Mouse (Mus musculus) liver, adult 2 months (tissue): ENCODE results near the gene Col4a2. TPM values are rescaled to one million over a fixed set of nuclear protein-coding genes. Genes with fewer than 3 reads are reported as not detected.

Experiments used
- DNase-seq: peaks from one replicate; pipeline ENCODE4 v3.0.0-alpha.2; 2011; ENCODE audit warnings: low read depth, low spot score; ENCODE audit errors: extremely low read depth
- H3K27ac ChIP-seq: fragments of 200-500 bp; replicated peaks from 2 replicates; pipeline ENCODE4 v1.5.1; 2012; ENCODE audit warnings: low read depth, mild to moderate bottlenecking, control low read depth, inconsistent platforms, low read length; ENCODE audit not compliant: insufficient read depth
- H3K27me3 ChIP-seq: fragments of 200-500 bp; 2 replicates; pipeline ENCODE4 v1.6.1; 2012; ENCODE audit warnings: mild to moderate bottlenecking, moderate library complexity, low read length, inconsistent platforms; ENCODE audit not compliant: control insufficient read depth, insufficient read depth
- H3K36me3 ChIP-seq: fragments of 200-500 bp; 2 replicates; pipeline ENCODE4 v1.6.1; 2012; ENCODE audit warnings: low read length, inconsistent platforms; ENCODE audit not compliant: control insufficient read depth, insufficient read depth
- H3K4me1 ChIP-seq: fragments of 200-500 bp; 2 replicates; pipeline ENCODE4 v1.6.1; 2011; ENCODE audit warnings: low read length; ENCODE audit not compliant: control insufficient read depth, insufficient read depth
- H3K4me3 ChIP-seq: fragments of 200-500 bp; 2 replicates; pipeline ENCODE4 v1.5.1; 2011; ENCODE audit warnings: low read depth, mild to moderate bottlenecking, control low read depth, low read length, moderate library complexity; ENCODE audit not compliant: insufficient read depth
- H3K79me2 ChIP-seq: fragments of 200-500 bp; 2 replicates; pipeline ENCODE4 v1.6.1; 2012; ENCODE audit warnings: inconsistent platforms, mild to moderate bottlenecking, low read length, moderate library complexity; ENCODE audit not compliant: control insufficient read depth, insufficient read depth
- H3K9ac ChIP-seq: fragments of 200-500 bp; 2 replicates; pipeline ENCODE4 v1.6.1; 2012; ENCODE audit warnings: low read depth, mild to moderate bottlenecking, control low read depth, inconsistent platforms, low read length
- CTCF ChIP-seq: fragments of 200-500 bp; IDR thresholded peaks from 2 replicates; pipeline ENCODE4 v1.5.1; 2011; ENCODE audit warnings: low read depth, low read length, control low read depth
- POLR2A ChIP-seq: fragments of 200-500 bp; IDR thresholded peaks from 2 replicates; pipeline ENCODE4 v1.6.1; 2011; ENCODE audit warnings: low read length, control low read depth; ENCODE audit not compliant: insufficient read depth; ENCODE audit errors: extremely low read depth
- WGBS: fragments of 180-500 bp; shearing (Covaris S2); methylation state at CpG from one replicate; pipeline ENCODE4 v1.1.7; 2018; 5-methylcytosine and 5-hydroxymethylcytosine counted together
- polyA plus RNA-seq: library from polyadenylated mRNA; depleted of rRNA; stranded (reverse); fragments of >200 nt; gene quantifications from 2 replicates; pipeline ENCODE4 v1.2.3, GENCODE M21; 2012
- total RNA-seq: library from RNA; depleted of rRNA; stranded (reverse); fragments of >200 nt; gene quantifications from 2 replicates; pipeline ENCODE4 v1.2.3, GENCODE M21; 2014

Gene Col4a2
- total and polyA plus RNA-seq, 2 experiments: 7.7 to 8.0 TPM

GRCm38 (mm10) chr8:11469095-11469494 lies 156.5 kb downstream of the Col4a2 start:
- Histone ChIP-seq H3K79me2 (peaks cover 24% of the 10 kb centered on the region; the same call in 1 of the 2 replicates), H3K4me3 (no peak overlapping the region), H3K9ac (no peak overlapping the region), H3K4me1 (peaks cover 38% of the 10 kb centered on the region), H3K36me3 (no peaks in the 10 kb centered on the region), H3K27me3 (no peaks in the 10 kb centered on the region), H3K27ac (no peak overlapping the region)
- TF ChIP-seq CTCF (peak; percentile 82), POLR2A (no peak)
- 20% methylated on average over 3 of the region's 3 CpGs for WGBS
- DNase-seq: peak; percentile 60

DNA sequence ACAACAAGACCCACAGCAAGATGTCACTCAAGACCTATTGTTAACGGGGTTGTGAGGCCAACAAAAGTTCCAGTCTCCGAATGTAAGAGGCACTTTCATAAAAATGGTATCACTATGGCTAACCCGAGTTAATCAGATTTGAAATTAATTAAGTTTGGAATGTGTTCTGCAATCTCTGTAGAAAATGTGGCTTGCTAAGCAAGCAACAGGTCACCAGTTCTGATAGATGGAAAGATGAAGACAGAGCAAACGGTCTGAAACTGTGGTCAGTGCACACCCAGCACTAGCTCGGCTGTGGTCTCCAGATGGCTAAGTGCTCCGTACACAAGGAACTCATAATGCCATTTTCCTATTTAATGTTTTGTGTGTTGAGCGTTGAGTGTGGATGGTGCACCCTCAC lies 158.1 kb downstream of the Col4a2 start:
- no peaks in the 10 kb centered on the region for H3K27me3 ChIP-seq
- H3K4me1 ChIP-seq: peaks cover 26% of the 10 kb centered on the region
- H3K27ac ChIP-seq: peak overlapping the region; percentile 93
- H3K9ac ChIP-seq: no peak overlapping the region
- TF ChIP-seq CTCF (no peak), POLR2A (no peak)
- no peak for DNase-seq
- 36% methylated on average over 7 of the region's 7 CpGs for WGBS
- H3K79me2 ChIP-seq: peaks cover 35% of the 10 kb centered on the region
- no peaks in the 10 kb centered on the region for H3K36me3 ChIP-seq
- H3K4me3 ChIP-seq: no peak overlapping the region

GRCm38 (mm10) chr8:11471309-11471708 lies 158.7 kb downstream of the Col4a2 start:
- 18% methylated on average over 8 of the region's 8 CpGs for WGBS
- DNase-seq: peak; percentile 90
- Histone ChIP-seq H3K4me1 (peaks cover 30% of the 10 kb centered on the region), H3K27me3 (no peaks in the 10 kb centered on the region), H3K4me3 (no peak overlapping the region), H3K36me3 (no peaks in the 10 kb centered on the region), H3K79me2 (peaks cover 42% of the 10 kb centered on the region), H3K27ac (peak overlapping the region; percentile 93), H3K9ac (peak overlapping the region; percentile 44; the same call in 1 of the 2 replicates)
- TF ChIP-seq CTCF (no peak), POLR2A (no peak)

- no peak overlapping the region for H3K4me3 ChIP-seq
- peak; percentile 98 for DNase-seq
- H3K4me1 ChIP-seq: peaks cover 37% of the 10 kb centered on the region
- H3K27me3 ChIP-seq: no peaks in the 10 kb centered on the region
- H3K9ac ChIP-seq: peak overlapping the region; percentile 1; the same call in 1 of the 2 replicates
- TF ChIP-seq CTCF: 0 out of 2 replicates have a peak, but pooled peaks have one; percentile 20
- TF ChIP-seq POLR2A: no peak
- H3K27ac ChIP-seq: peak overlapping the region; percentile 73
- H3K79me2 ChIP-seq: peaks cover 33% of the 10 kb centered on the region
- 7% methylated on average over 4 of the region's 4 CpGs for WGBS
- H3K36me3 ChIP-seq: no peaks in the 10 kb centered on the region
Measured at GRCm38 (mm10) chr8:11473072-11473471, 160.5 kb downstream of the Col4a2 start.

DNA sequence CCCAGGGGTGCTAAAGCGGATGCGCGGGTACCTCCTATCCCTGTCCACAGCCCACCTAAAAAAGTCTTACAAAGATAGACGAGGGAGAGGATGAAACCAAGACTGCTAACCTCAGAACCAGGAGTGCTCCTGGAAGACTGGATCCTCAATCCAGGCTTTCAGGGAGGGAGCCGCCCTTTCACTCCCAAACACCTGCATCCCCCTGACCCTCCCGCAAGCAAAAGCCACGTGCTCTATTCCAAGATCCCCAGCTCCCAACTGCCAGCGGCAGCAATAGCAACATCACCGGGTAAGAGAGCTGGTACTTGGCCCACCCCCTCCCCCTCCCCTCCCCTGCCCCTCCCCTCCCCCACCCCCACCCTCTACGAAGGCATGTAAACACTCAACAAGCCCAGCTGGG lies 162.8 kb downstream of the Col4a2 start:
- no peak overlapping the region for H3K27ac ChIP-seq
- TF ChIP-seq CTCF (no peak), POLR2A (no peak)
- 66% methylated on average over 9 of the region's 10 CpGs for WGBS
- no peaks in the 10 kb centered on the region for H3K36me3 ChIP-seq
- DNase-seq: no peak
- H3K79me2 ChIP-seq: peaks cover 25% of the 10 kb centered on the region
- H3K4me1 ChIP-seq: peaks cover 36% of the 10 kb centered on the region
- no peak overlapping the region for H3K9ac ChIP-seq
- no peaks in the 10 kb centered on the region for H3K27me3 ChIP-seq
- no peak overlapping the region for H3K4me3 ChIP-seq

DNA sequence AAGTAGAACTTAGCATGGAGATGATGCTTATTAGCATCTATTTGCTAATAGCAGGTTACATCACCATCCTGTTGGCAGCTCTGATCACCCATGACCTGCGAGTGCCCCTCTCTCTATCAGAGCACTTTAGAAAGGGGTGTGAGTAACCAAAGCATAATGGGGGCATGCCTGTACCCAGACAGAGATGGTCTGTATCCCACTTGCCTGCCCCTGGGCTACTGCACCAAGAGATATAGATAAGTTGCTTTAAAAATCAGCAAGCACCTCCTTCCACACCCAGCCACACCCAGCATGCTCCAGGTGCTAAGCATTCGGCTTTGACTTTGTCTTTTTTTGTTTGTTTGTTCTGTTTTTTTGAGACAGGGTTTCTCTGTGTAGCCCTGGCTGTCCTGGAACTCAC lies 163.3 kb downstream of the Col4a2 start:
- no peaks in the 10 kb centered on the region for H3K27me3 ChIP-seq
- H3K36me3 ChIP-seq: no peaks in the 10 kb centered on the region
- H3K27ac ChIP-seq: peak overlapping the region; percentile 76
- H3K79me2 ChIP-seq: peaks cover 25% of the 10 kb centered on the region
- WGBS: 14% methylated on average over 2 of the region's 2 CpGs
- H3K4me1 ChIP-seq: peaks cover 32% of the 10 kb centered on the region
- no peak overlapping the region for H3K4me3 ChIP-seq
- H3K9ac ChIP-seq: no peak overlapping the region
- TF ChIP-seq CTCF: no peak
- no peak for TF ChIP-seq POLR2A
- peak; percentile 58 for DNase-seq
